Mouse (Mus musculus): ENCODE data around the gene Ptprd.

- TF ChIP-seq CTCF (IDR thresholded peaks at IDR 0.05; ENCODE audit: control insufficient read depth, insufficient read depth, insufficient read length): no peak
- TF ChIP-seq MAX (IDR thresholded peaks at IDR 0.05): no peak
- TF ChIP-seq MYOD1 (IDR thresholded peaks at IDR 0.05; ENCODE audit: control insufficient read depth, insufficient read length, low read depth): no peak
Observed at GRCm38 (mm10) chr4:76000258-76000657, 2211.5 kb downstream of the Ptprd start.
